9 mouse cellular contexts compared by ENCODE assay signal in the genomic region with DNA sequence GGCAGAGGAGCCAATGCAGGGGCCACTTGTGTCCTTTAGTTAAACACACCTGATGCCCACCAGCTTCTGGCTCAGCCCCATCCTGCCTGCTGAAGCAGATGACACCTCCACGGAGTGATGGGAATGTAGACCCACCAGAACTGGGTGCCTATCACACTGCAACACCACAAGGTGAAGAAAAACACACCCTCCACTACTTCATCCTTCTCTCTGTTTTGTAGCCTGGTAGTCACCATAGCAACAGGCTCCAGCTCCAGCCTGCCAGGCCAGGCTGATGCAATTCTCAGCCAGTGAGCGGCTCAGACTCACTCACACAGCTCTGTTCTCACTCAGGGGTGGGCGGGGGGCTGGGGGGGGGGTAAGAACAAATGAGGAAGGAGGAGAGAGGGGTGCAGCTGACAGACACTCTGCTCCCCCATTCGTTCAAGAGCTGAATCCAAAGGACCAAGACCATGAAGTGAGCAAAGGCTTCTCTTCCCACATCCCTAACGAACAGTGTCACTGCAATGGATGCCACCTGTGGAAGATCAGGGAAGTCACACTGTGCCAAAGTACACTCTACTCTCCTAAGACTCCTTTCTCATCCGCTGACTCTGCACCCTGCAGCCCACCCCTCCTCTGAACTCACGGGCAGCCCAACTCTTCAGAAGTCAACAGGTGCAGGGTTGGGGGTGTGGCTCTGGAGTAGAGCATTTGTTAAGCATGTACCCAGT.
DNase-seq lines count a peak whose midpoint lies in the region; ATAC-seq and TF ChIP-seq lines count a peak whose summit lies in the region.
"Had no signal": no experiment of that assay in that cellular context is flagged by ENCODE, and none has a peak within 500 bp of the region (broad histone marks: within the 10 kb centered on the region; RNA-seq: fewer than 3 reads in every experiment).

No protein-coding gene starts in this region.

- H3K4me1 ChIP-seq in lung, postnatal 0 days (ENCODE audit: insufficient read depth, low read depth, low read length), result no peaks in the 10 kb centered on the region
- peaks cover 14% of the 10 kb centered on the region for H3K4me1 ChIP-seq in forebrain, embryonic 14.5 days (ENCODE audit: control insufficient read depth, insufficient read depth, low read length)

- H3K27me3 ChIP-seq in lung, postnatal 0 days (replicated peaks; ENCODE audit: insufficient read depth, low read length), result no peaks in the 10 kb centered on the region
- H3K27me3 ChIP-seq in forebrain, embryonic 14.5 days (replicated peaks; ENCODE audit: control insufficient read depth, insufficient read depth, low read length), result no peaks in the 10 kb centered on the region
- H3K27me3 ChIP-seq: lung, embryonic 15.5 days had no signal

- peak; percentile 15 for DNase-seq in lung, postnatal 0 days (ENCODE audit: low spot score)
- no peak for DNase-seq in lung, postnatal 36 days
- peak; percentile 78 for DNase-seq in forebrain, embryonic 14.5 days (ENCODE audit: low spot score)
- peak; percentile 75 to 89 for DNase-seq in left cerebral cortex, postnatal 14 days (ENCODE audit: low spot score in 2 of 2)
- peak; percentile 65 for DNase-seq in right cerebral cortex, postnatal 25 days
- no peak for DNase-seq in ovary, adult 18-20 months (ENCODE audit: low spot score)
- no peak for DNase-seq in kidney, adult 18-20 months
- no peak for DNase-seq in gastrocnemius, adult 2 months

- no peak for TF ChIP-seq EP300 in lung, postnatal 0 days (IDR thresholded peaks at IDR 0.05)

- ATAC-seq in lung, postnatal 0 days, result no peak
- peak; percentile 87 for ATAC-seq in forebrain, embryonic 14.5 days

- H3K9me3 ChIP-seq in lung, postnatal 0 days (ENCODE audit: low read length), result no peaks in the 10 kb centered on the region
- H3K9me3 ChIP-seq in forebrain, embryonic 14.5 days (replicated peaks; ENCODE audit: control insufficient read depth, low read length), result no peaks in the 10 kb centered on the region
- H3K9me3 ChIP-seq: lung, embryonic 15.5 days had no signal

- no peaks in the 10 kb centered on the region for H3K36me3 ChIP-seq in lung, postnatal 0 days (ENCODE audit: insufficient read depth, low read length)
- no peaks in the 10 kb centered on the region for H3K36me3 ChIP-seq in forebrain, embryonic 14.5 days (ENCODE audit: control insufficient read depth, insufficient read depth, low read length)
- H3K36me3 ChIP-seq: lung, embryonic 15.5 days had no signal

- no peak overlapping the region for H3K4me3 ChIP-seq in lung, postnatal 0 days (ENCODE audit: low read depth, low read length)
- H3K4me3 ChIP-seq in forebrain, embryonic 14.5 days (ENCODE audit: low read depth, low read length), result no peak overlapping the region
- no peak overlapping the region for H3K4me3 ChIP-seq in gastrocnemius, adult 2 months
- H3K4me3 ChIP-seq: lung, embryonic 15.5 days had no signal

- H3K27ac ChIP-seq in lung, postnatal 0 days (ENCODE audit: low read length), result no peak overlapping the region
- peak overlapping the region; percentile 40; the same call in 1 of the 2 replicates for H3K27ac ChIP-seq in forebrain, embryonic 14.5 days (ENCODE audit: low read depth, low read length)
- H3K27ac ChIP-seq in gastrocnemius, adult 2 months, result no peak overlapping the region
- H3K27ac ChIP-seq: lung, embryonic 15.5 days had no signal

- no peak overlapping the region for H3K4me2 ChIP-seq in lung, postnatal 0 days (replicated peaks; ENCODE audit: low read depth, low read length)
- H3K4me2 ChIP-seq in forebrain, embryonic 14.5 days (ENCODE audit: low read length), result no peak overlapping the region
- H3K4me2 ChIP-seq: lung, embryonic 15.5 days had no signal

- intact Hi-C loops in left cerebral cortex, postnatal 14 days (cut with DNase I), result no loop called here
- intact Hi-C loops in gastrocnemius, adult 2 months (cut with DNase I), result no loop called here

- no peak for TF ChIP-seq CTCF in lung, postnatal 0 days (IDR thresholded peaks at IDR 0.05)
- TF ChIP-seq CTCF in gastrocnemius, adult 2 months (IDR thresholded peaks at IDR 0.05), result no peak

- WGBS in lung, postnatal 0 days, result 50% methylated on average over 6 of the region's 7 CpGs
- WGBS in forebrain, embryonic 14.5 days, result 25% methylated on average over 7 of the region's 7 CpGs

- H3K9ac ChIP-seq in lung, postnatal 0 days (replicated peaks; ENCODE audit: low read depth), result no peak overlapping the region
- H3K9ac ChIP-seq in forebrain, embryonic 14.5 days (ENCODE audit: low read length), result no peak overlapping the region
- H3K9ac ChIP-seq: lung, embryonic 15.5 days had no signal

Comparison
In these comparisons a context has a peak if more than half of its experiments do, and no peak if none do; other contexts are left out.
1. DNase-seq: peak in lung, postnatal 0 days (single experiment), forebrain, embryonic 14.5 days (single experiment), left cerebral cortex, postnatal 14 days (2 of 2) and right cerebral cortex, postnatal 25 days (single experiment); none in lung, postnatal 36 days (single experiment), ovary, adult 18-20 months (single experiment), kidney, adult 18-20 months (single experiment) and gastrocnemius, adult 2 months (single experiment).